Mouse (Mus musculus) MEL (cell line): ENCODE results near the gene Snx4.

ENCODE experiments used
- BHLHE40 ChIP-seq: IDR thresholded peaks from 2 replicates; pipeline ENCODE4 v1.6.1; 2012; ENCODE audit warnings: low read depth, mild to moderate bottlenecking, inconsistent platforms, low read length, improper control_type of control experiment, borderline replicate concordance
- CTCF ChIP-seq, 3 experiments: IDR thresholded peaks in 2 of 3; conservative IDR thresholded peaks in 1 of 3; 2 replicates each; pipeline ENCODE4 v1.5.1; 2011 to 2012; ENCODE audit warnings: low read length in 3 of 3, low read depth in 2 of 3, mild to moderate bottlenecking in 2 of 3, improper control_type of control experiment in 1 of 3, inconsistent platforms in 1 of 3, mixed read lengths in 1 of 3, moderate library complexity in 1 of 3; ENCODE audit not compliant: control insufficient read depth in 1 of 3, insufficient read depth in 1 of 3, poor library complexity in 1 of 3, severe bottlenecking in 1 of 3
- EP300 ChIP-seq, 2 experiments: IDR thresholded peaks; 2 replicates each; pipeline ENCODE4 v1.6.1; 2011; ENCODE audit warnings: improper control_type of control experiment in 2 of 2, low read length in 2 of 2, low read depth in 1 of 2, mild to moderate bottlenecking in 1 of 2
- GABPA ChIP-seq: IDR thresholded peaks from 2 replicates; pipeline ENCODE4 v1.6.1; 2012; ENCODE audit warnings: low read depth, mild to moderate bottlenecking, inconsistent platforms, low read length, improper control_type of control experiment, moderate library complexity
- KAT2A ChIP-seq: conservative IDR thresholded peaks from 2 replicates; pipeline ENCODE4 v1.6.1; 2012; ENCODE audit warnings: low read depth, low read length, improper control_type of control experiment, inconsistent platforms
- MAX ChIP-seq: IDR thresholded peaks from 2 replicates; pipeline ENCODE4 v1.6.1; 2011; ENCODE audit warnings: low read length, improper control_type of control experiment
- MYC ChIP-seq: IDR thresholded peaks from 2 replicates; pipeline ENCODE4 v1.6.1; 2011; ENCODE audit warnings: low read depth, mild to moderate bottlenecking, low read length, improper control_type of control experiment, moderate library complexity
- NELFE ChIP-seq: IDR thresholded peaks from 2 replicates; pipeline ENCODE4 v1.6.1; 2011; ENCODE audit warnings: low read depth, low read length, improper control_type of control experiment
- POLR2A ChIP-seq, 2 experiments: IDR thresholded peaks; 2 replicates each; pipeline ENCODE4 v1.6.1; 2011 to 2012; ENCODE audit warnings: low read length in 2 of 2, mild to moderate bottlenecking in 2 of 2, control low read depth in 1 of 2, improper control_type of control experiment in 1 of 2, low read depth in 1 of 2, moderate library complexity in 1 of 2; ENCODE audit not compliant: control insufficient read depth in 1 of 2, insufficient read depth in 1 of 2, poor library complexity in 1 of 2
- POLR2AphosphoS2 ChIP-seq: IDR thresholded peaks from 2 replicates; pipeline ENCODE4 v1.6.1; 2011; ENCODE audit warnings: low read length, improper control_type of control experiment
- TCF12 ChIP-seq: IDR thresholded peaks from 2 replicates; pipeline ENCODE4 v1.6.1; 2014; ENCODE audit warnings: low read depth, mild to moderate bottlenecking, inconsistent platforms, low read length, improper control_type of control experiment, moderate library complexity
- UBTF ChIP-seq: IDR thresholded peaks from 2 replicates; pipeline ENCODE4 v1.6.1; 2012; ENCODE audit warnings: low read depth, mild to moderate bottlenecking, inconsistent platforms, low read length, improper control_type of control experiment, moderate library complexity, borderline replicate concordance; ENCODE audit not compliant: insufficient read depth
- USF2 ChIP-seq, 2 experiments: IDR thresholded peaks; 2 replicates each; pipeline ENCODE4 v1.6.1; 2011 to 2012; ENCODE audit warnings: improper control_type of control experiment in 2 of 2, low read length in 2 of 2, borderline replicate concordance in 1 of 2, inconsistent platforms in 1 of 2, low read depth in 1 of 2, mild to moderate bottlenecking in 1 of 2; ENCODE audit not compliant: insufficient read depth in 1 of 2
- ZMIZ1 ChIP-seq: IDR thresholded peaks from 2 replicates; pipeline ENCODE4 v1.6.1; 2012; ENCODE audit warnings: low read depth, mild to moderate bottlenecking, inconsistent platforms, low read length, improper control_type of control experiment, moderate library complexity

DNA sequence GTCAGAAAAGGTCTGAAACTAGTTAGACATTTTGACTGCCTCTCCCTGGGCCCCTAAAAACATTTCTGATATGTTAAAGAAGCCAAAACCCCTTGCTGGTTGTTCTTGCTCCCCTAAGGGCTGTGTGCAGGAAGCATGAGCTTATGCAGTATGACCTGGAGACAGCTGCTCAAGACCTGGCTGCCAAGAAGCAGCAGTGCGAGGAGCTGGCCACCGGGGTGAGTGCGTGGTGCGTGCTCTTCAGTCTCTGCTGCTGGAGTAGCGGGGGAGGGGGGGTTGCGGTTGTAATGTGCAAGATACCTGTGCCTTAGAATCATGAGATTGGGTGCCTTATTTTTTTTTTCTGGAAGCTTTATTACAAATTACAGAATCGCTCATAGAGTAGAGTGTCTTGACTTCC lies 38.7 kb downstream of the Snx4 start:
- TF ChIP-seq GABPA (no peak), CTCF (IDR thresholded peaks at IDR 0.05 in 2 of 3, conservative IDR thresholded peaks at IDR 0.05 in 1 of 3; ENCODE audit: control insufficient read depth in 1 of 3, insufficient read depth in 1 of 3, low read depth in 2 of 3, low read length in 3 of 3, poor library complexity in 1 of 3, severe bottlenecking in 1 of 3) (no peak), KAT2A (no peak), USF2 (IDR thresholded peaks at IDR 0.05; ENCODE audit: borderline replicate concordance in 1 of 2, insufficient read depth in 1 of 2, low read depth in 1 of 2, low read length in 2 of 2) (no peak), POLR2A (IDR thresholded peaks at IDR 0.05; ENCODE audit: control insufficient read depth in 1 of 2, insufficient read depth in 1 of 2, low read depth in 1 of 2, low read length in 2 of 2, poor library complexity in 1 of 2) (no peak), UBTF (no peak), BHLHE40 (no peak), MAX (no peak), TCF12 (no peak), NELFE (no peak), ZMIZ1 (no peak), MYC (no peak), POLR2AphosphoS2 (no peak), EP300 (IDR thresholded peaks at IDR 0.05; ENCODE audit: low read depth in 1 of 2, low read length in 2 of 2) (no peak)
